Mouse (Mus musculus) MN1 (cell line): ENCODE data around the gene Slc7a7.
A peak's percentile ranks its signal among the peaks of the same experiment; 100 is the strongest.
"Not testable (repeated sequence)": the region's sequence is repeated elsewhere in the genome, so short reads cannot be mapped to it uniquely, and the experiment has no call there.

Experiments used
- DNase-seq: peaks from one replicate; pipeline ENCODE4 v3.0.0-alpha.2; 2016; ENCODE audit warnings: low spot score

Slc7a7 gene

GRCm38 (mm10) chr14:54375916-54376315 is 41.7 kb downstream of the Slc7a7 start:
- DNase-seq, result peak; percentile 25

- DNase-seq, result no peak
Observed at GRCm38 (mm10) chr14:54372923-54373322, 44.7 kb downstream of the Slc7a7 start.

GRCm38 (mm10) chr14:54371460-54371859 is 46.1 kb downstream of the Slc7a7 start:
- DNase-seq, result no peak

GRCm38 (mm10) chr14:54370595-54370994 is 47.0 kb downstream of the Slc7a7 start:
- DNase-seq, result no peak

DNA sequence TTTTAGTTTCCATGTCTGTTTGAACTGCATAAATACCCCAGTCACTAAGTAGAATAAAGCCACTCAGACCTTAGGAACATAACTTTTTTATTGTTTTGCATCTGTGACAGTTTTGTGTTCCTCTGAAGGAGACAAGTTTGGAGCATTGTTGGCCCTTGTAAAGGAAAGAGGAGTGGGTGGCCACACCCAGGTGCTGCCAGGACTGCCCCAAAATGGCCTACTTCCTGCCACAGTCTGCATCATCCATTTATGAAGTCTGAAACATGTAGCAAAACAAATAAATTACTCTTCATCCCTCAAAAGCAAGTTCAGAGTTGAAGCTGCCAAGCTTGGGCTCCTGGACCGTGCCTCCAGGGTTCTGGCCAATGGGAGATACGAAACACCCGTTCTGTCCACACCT is 48.2 kb downstream of the Slc7a7 start:
- DNase-seq, result no peak

GRCm38 (mm10) chr14:54367429-54368060 is 50.0 kb downstream of the Slc7a7 start:
- DNase-seq, result no peak

- no peak for DNase-seq
Observed at GRCm38 (mm10) chr14:54366581-54366980, 51.0 kb downstream of the Slc7a7 start.

DNA sequence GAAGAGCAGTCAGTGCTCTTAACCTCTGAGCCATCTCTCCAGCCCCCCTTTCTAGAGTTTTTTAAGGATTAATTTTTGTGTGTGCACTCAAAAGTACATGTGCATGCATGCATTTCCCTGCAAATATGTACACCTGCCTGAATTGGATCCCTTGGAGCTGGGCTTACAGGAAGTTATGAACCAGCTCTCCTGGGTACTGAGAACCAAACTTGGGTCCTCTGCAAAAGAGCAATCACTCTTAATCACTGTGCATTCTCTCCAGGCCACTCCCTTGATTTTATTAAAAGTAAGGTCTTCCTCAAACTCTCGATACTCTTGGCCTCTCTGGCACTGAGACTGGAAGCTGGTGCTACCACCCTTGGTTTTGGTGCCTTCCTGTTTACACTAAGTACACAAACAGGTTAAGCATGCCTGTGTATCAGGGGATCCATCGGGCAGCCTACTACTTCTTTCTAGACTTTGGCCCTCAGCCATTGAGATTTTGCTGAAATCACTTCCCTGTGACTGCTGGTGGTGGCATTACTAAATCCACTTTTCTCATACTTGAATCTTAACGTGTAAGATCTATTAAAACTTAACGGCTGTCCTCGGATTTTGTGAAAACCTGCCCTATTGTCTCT is 52.4 kb downstream of the Slc7a7 start:
- DNase-seq, result no peak

DNA sequence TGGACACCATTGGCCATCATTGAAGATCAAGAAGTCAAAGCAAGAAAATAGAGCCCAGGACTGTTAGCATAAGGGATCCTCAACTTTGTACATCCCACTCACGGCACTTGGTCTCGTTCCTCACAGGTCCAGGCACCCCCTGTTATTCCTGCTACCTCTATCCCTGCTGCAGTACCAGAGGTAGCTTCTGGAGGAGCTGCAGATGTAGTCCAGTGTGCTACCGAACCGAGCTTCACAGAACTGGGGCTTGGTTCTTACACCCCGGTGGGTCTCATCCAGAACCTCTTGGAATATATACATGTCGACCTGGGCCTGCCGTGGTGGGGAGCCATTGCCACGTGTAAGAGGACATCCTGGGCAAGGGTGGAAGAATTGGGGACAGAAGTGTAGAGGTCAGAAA is 54.4 kb downstream of the Slc7a7 start:
- no peak for DNase-seq

DNA sequence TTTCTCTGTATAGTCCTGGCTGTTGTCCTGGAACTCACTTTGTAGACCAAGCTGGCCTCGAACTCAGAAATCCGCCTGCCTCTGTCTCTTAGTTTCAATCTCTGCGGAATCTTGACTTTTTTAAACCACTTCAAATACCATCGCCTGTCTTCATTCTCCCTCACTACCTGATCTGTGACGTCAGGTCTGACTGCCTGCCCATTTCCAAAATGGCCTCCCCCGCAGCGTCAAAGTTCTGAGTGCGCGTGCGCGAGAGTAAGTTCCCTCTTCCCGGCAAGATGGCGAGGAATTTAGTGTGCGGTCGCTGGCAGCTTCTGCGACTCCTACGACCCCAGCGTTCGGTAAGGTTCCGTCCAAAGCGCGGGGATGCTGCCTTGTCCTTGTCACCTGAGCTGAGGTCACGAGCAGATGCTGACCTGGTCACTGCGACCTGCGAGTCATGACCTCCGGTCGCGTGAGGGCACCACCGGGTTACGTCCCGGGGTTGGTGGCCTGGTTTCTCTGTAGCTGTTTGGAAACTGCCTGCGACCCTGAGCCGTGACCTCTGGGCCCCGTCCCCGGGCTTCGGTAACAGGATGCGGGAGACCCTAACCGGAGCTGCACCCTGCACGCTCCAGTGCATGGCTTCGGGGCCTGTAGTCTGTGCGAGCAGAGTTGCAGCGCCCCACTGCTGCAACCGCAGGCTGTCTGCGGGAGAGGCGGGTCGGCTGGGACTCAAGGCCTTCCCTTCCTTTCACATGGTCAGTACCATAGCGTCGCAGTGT is 56.8 kb downstream of the Slc7a7 start, which contains the start of gene Oxa1l:
TSS of gene Oxa1l (plus strand) at position 258 of the 764 bp plus-strand sequence.
- DNase-seq, result peak; percentile 95

GRCm38 (mm10) chr14:54354406-54354805 is 63.2 kb downstream of the Slc7a7 start:
- no peak for DNase-seq

GRCm38 (mm10) chr14:54352314-54352713 is 65.3 kb downstream of the Slc7a7 start:
- DNase-seq, result peak; percentile 16

DNA sequence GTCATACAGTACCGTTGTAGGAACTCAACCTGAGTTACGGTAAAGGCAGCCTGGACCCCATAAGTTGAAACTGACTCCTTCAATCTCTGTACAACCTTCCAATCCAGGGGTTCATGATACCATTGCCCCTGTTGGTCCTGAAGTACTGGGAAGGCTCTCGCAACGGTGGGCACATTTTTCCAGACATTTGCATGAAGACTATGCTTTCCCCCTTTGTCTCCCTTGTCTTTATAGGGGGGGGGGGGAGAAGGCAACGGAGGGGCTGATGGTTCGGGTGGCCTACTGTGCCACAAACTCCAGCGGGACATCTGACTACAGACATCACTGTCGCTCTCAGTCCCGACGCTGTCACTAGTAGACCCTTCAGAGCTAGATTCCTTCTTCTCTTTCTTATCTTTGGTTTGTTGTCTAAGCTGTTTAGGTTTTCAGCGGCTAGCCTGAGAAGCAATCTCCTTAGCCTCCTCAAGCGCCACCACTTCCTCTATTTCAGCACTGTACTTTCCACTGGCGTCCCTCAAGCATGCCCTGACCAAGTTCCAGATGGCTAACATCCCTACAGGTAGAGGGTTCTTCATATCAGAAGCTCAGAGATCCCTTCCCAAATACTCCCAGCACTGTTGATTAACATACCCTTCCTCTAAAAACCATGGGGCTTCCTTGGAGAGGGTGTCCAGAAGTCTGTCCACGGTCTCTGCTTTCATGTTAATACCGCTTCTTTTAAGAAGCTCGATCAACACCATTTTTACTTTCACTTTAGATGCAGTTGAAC is 66.6 kb downstream of the Slc7a7 start:
- DNase-seq, result not testable (repeated sequence)

GRCm38 (mm10) chr14:54341807-54342206 is 75.8 kb downstream of the Slc7a7 start:
- DNase-seq, result not testable (repeated sequence)

DNA sequence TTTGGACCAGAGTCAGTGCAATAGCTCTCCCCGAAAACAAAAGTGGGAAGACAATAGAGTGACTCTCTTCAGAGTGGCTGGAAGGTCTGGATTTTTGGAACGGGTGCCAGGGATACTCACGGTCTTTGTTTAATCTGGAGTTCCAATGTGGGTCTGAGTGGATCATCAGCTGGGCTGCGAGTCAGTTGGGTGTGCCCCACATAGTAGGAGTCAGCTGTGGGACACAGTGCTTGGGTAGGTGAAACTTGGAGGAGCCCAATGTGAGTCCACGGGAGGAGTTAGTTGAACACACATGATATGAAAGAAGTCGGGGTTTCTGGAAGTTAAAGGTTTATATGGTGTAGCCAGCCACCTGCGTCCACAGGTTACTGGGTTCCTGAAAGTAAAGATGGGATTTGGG is 76.7 kb downstream of the Slc7a7 start:
- DNase-seq, result no peak

DNA sequence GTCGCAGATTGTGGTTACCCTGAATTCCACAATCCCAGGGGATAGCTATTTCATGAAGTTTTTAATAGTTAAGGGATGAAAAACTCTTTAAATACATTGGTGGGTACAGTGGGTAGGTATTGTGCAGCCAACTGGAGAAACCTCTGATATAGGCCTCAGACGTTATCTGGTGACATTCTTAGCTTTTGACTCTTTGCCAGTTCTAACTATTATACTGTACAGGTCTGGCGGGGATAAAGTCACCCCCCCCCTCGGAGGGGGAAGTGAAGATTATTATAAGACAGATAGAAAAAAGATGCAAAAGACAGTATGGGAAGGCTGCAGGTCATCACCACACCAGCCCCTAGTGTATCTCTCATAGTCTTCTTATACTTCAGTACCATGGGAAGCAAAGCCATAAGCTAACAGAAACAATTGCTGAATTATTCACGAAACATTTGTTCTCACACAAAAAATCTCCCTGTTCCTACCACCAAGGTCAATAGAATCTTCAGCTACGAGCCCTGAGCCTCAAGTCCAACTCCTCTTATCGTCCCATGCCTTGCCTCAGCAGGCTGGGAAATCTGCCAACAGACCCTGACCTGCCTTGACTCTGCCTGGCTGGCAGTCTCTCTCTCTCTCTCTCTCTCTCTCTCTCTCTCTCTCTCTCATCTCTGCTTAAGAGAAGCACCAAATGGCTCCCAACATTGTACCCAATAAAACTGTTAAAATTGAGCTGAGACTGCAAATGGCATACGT is 84.0 kb downstream of the Slc7a7 start:
- DNase-seq, result peak; percentile 34

DNA sequence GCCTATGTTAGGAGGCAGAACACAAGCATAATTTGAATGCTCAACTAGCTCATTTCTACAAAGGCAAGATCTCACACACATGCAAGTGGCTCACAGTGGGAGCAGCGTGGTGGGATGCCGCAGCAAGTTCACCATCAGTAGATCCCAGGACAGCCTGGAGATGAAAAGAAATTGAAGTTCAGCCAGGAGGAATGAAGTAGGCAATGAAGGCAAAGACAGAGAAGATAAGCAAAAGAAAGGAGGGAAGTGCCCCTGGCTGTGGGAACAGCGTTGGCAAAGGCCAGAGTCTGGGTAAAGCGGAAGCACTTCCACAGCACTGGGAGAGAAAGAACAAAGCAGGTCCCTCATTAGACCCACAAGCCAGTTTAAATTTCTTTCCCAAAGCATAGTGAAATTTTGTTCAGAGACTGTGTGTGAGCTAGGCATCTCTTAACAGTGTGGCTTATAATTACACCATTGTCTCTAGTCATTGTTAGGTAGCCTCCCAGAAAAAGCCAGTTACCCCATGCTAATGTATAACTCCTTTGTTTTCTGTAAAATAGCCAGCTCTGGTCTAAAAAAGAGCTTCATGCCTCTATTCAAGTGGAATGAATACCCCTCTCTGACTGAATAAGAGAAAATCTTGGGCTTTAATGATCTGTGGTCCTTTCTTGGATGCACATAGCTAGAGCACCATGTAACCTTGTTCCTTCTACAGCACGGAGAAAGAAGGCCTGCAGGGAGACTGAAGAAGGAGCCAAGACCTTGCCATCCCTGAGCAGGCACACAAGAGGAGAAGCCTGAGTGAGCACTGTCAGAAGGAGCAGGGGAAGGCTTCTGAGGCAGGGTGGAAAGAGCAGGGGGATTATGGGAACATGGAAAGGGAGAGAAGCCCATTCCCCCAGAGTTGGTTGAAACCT is 85.2 kb downstream of the Slc7a7 start:
- DNase-seq, result no peak

DNA sequence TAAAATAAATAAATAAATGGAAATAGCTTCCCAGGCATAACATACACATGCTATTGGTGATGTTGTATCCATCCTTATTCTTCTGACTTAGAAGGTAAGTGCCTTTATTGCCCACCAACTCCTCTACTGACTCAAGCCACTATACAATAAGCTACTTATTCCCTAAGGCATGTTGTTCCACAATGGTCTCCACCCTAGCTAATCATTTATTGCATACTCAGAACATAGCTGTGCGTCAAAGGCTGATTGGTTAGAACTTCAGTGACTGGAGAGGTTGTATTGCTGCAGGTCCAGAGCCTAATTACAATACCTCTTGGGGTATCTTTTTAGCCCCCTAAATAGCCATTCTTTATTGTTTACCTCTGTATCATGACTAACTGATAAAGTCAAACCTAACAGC is 86.4 kb downstream of the Slc7a7 start:
- no peak for DNase-seq

GRCm38 (mm10) chr14:54329201-54329600 is 88.4 kb downstream of the Slc7a7 start:
- DNase-seq, result no peak

- no peak for DNase-seq
Observed at GRCm38 (mm10) chr14:54328548-54328947, 89.0 kb downstream of the Slc7a7 start.

GRCm38 (mm10) chr14:54324486-54324885 is 93.1 kb downstream of the Slc7a7 start:
- no peak for DNase-seq
